Mouse (Mus musculus) NIH3T3 (cell line): ENCODE measurements around the gene Mipol1.
"Not testable (repeated sequence)": the region's sequence is repeated elsewhere in the genome, so short reads cannot be mapped to it uniquely, and the experiment has no call there.

Source experiments
- DNase-seq: peaks from one replicate; pipeline ENCODE4 v3.0.0-alpha.2; 2012; ENCODE audit warnings: low read depth

Mipol1 gene

DNA sequence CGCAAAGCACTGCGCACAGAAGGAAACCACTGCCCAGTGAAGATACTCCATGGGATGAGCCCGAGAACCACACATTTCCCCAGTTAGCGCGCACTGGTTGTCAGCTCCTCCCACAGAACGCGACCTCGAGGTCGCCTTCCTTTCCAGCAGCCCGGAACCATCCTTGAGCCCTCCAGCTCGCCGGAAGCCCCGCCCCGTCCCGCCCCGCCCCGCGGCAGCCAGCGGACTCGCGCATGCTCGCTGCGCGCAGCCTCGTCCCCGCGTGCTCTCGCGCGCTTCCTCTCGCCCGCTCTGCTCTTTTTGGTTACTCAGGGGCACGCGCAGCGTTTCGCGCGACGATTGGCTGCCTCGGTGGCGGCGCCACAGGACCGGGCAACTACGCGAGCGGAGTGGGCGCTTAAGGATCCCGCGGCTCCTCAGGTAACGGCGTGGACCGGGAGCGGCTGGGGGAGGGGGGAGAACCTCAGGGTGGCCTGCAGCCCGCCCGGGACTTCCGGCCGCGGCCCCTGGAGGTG lies at the start of gene Mipol1, which contains the start of gene Prps1l3:
TSS of gene Mipol1 (plus strand) at position 236 of the 515 bp plus-strand sequence.
TSS of gene Prps1l3 (plus strand) at position 221 of the 515 bp plus-strand sequence.
- peak; percentile 98 for DNase-seq

- peak; percentile 48 for DNase-seq
Measured at GRCm38 (mm10) chr12:57184401-57185147, 45.7 kb upstream of the Mipol1 start.

- peak; percentile 47 for DNase-seq
Measured at GRCm38 (mm10) chr12:57185475-57185874, 44.8 kb upstream of the Mipol1 start.

GRCm38 (mm10) chr12:57186126-57186525 lies 44.1 kb upstream of the Mipol1 start:
- no peak for DNase-seq

DNA sequence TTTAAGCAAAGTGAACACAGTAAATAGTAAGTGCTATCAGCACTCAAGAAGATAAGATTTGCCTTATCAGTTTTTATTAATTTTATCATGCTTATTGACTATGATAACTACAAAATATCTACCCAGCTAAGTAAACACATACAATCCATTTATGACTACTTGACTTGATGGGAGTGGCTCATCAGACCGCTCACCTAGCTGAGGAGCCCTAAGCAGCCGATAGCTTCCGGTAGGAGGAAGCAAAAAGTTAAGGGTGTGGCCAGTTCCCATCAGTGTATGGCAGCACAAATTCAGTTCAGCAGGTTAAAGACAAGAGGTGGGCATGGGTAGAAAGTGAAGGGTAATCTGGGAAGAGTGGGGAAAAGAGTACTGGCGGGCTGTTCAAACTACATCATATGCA lies 43.2 kb upstream of the Mipol1 start:
- no peak for DNase-seq

- no peak for DNase-seq
Measured at GRCm38 (mm10) chr12:57194609-57195008, 35.6 kb upstream of the Mipol1 start.

DNA sequence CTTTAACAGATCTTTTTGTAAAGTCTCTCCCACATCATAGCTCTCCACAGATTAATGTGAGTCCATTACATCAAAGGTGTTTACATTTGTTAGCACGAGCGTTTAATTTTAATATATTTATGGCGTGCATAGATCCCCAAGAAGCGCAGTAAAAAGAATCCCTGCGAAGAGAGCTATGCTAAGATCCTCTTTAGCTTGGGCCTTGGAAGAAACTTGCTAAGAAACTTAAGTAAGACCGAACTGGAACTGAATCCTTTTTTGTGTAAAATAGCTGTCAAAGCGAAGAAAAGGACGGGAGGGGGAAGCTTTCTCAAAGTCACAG lies 34.0 kb upstream of the Mipol1 start:
- DNase-seq = no peak

- no peak for DNase-seq
Measured at GRCm38 (mm10) chr12:57196608-57197362, 33.4 kb upstream of the Mipol1 start.

GRCm38 (mm10) chr12:57197363-57198026 lies 32.7 kb upstream of the Mipol1 start, which contains the start of gene Slc25a21:
Gene Slc25a21, minus strand, starts transcription at chr12:57197472.
- DNase-seq = no peak

DNA sequence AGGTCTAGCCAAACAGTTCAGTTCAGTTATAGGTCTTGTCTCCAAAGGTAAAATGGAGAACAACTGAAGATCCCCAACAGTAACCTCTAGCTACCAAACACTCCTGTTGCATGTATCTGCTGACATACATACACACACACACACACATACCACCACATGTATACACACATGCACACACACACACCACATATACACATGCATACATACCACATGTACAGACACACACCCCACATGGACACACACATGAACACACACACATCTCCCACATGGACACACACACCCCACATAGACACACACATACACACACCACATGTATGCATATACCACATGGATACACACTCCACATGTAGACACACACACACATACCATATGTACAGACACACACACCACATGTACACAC lies 32.0 kb upstream of the Mipol1 start:
- DNase-seq = no peak

GRCm38 (mm10) chr12:57199427-57199826 lies 30.8 kb upstream of the Mipol1 start:
- no peak for DNase-seq

GRCm38 (mm10) chr12:57201901-57202300 lies 28.3 kb upstream of the Mipol1 start:
- no peak for DNase-seq

- DNase-seq = no peak
Measured at GRCm38 (mm10) chr12:57204276-57204851, 25.9 kb upstream of the Mipol1 start.

DNA sequence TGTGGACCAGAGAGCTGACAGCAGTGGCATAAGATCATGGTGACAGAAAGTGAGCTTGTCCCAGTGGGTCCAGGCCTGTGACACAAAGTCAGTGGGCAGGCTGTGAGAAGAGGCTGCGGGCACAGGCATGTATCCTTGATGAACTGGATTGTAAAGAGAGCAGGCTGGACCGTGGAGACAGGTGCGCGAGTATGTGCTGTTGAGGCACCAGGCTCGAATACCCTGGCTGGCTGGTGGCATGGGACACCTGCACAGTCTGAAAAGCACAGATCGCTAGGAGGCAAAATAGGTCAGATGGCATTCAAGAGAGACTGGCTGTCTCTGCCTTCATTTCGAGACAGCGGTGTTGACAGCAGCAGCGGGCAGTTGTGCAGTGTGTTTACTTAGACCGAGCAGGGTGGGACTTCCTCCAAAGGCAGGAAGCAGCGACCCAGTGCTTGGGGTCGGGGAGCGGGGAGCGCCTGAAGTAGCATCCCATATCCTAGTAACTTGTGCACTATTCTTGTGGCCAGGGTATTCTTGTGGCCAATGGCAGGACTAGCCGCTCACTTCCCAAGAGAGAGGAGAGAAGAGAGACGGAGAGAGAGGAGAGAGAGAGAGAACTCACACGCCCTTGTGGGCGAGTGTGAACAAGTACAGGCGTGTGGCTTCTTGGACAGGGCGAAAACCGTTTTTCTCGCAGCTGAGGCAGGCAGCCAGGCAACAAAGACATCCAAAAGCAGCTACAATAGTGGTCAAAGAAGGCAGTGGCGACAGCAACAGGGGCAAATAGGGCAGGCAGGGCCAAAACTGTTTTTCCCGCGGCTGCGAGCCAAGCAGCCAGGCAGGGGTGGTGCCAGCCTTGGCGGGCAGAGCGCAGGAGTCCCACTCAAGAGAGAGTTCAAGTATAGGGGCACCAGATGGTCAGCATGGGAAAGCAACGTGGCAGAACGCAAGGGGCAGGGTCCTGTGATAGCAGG lies 18.6 kb upstream of the Mipol1 start:
- no peak for DNase-seq

- not testable (repeated sequence) for DNase-seq
Measured at GRCm38 (mm10) chr12:57212463-57212862, 17.8 kb upstream of the Mipol1 start.

DNA sequence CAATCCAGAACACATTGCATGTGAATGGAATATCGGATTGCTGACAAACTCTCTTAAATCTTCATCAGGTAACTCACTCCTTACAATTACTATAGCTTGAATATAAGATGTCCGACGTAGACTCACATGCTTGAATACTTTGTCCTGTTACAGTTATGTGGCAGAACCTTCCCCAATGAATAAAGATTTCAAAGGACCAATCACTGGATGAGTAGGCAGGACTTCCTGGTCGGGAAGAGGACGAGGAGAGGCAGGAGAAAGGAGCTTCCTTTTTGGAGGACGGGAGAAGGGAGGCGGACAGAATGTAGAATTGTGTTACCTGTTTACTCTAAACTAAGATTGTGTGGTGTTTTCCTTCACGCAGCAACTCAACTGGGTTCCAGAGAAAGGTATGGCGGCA lies 3.8 kb upstream of the Mipol1 start:
- no peak for DNase-seq

DNA sequence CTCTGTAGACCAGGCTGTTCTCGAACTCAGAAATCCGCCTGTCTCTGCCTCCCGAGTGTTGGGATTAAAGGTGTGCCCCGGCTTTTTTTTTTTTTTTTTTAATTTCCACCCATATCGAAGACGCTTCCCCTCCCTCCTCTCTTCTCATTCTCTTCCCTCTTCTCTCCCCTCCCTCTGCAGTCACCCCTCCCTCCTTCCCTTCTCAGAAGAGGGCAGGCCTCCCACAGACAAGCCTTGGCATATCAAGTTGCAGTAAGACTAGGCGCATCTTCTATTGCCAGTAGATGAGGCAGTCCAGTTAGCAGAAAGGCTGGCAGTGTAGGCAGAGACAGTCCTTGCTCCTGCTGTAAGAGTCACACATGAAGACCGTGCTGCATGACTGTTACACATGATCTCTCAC lies 2.5 kb upstream of the Mipol1 start:
- no peak for DNase-seq

DNA sequence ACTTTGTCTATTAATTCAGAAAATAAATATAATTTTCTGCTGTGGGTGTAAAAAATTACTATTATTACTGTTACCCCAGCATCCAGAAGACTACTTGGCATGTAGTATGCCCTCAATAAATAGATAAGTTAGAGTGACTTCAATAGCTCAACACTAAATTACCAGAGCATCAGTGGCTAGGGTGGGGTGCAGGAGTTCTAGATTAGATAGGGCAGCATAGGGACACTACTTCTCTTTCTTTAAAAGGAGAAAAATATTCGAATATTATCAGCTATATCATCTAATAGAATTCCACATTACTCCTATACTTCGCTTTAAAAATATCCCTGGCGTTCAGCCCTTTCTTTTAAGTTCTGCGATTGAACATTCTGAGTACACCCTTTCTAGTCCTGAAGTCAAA lies 524 bp upstream of the Mipol1 start:
- no peak for DNase-seq

GRCm38 (mm10) chr12:57231085-57231875 lies 1.1 kb downstream of the Mipol1 start:
- peak; percentile 62 for DNase-seq

DNA sequence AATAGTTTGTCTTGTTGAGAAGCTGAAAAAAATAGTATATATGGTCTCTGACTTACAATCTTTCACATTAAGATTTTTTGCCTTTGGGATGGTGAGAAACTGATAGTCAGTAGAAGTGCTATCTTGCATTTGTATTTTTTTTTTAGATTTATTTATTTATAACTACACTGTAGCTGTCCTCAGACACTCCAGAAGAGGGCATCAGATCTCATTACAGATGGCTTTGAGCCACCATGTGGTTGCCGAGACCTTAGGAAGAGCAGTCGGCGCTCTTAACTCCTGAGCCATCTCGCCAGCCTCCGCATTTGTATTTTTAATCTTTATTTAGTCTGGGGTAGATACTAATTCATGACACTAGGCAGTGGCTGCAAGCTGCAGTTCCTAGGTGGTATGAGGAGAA lies 3.2 kb downstream of the Mipol1 start:
- DNase-seq = no peak
